Mouse (Mus musculus) CH12.LX (cell line): ENCODE measurements at regions not wholly inside any gene's neighbourhood (a gene's known extent, or its start where the extent isn't known, plus 50 kb on each side); places are given as distances from the start of the nearest gene placed in this dataset.

Experiments used
- CTCF ChIP-seq, 2 experiments: IDR thresholded peaks in 1 of 2; conservative IDR thresholded peaks in 1 of 2; 2 replicates each; pipeline ENCODE4 v1.5.1; 2011 to 2012; ENCODE audit warnings: low read depth in 2 of 2, low read length in 2 of 2, improper control_type of control experiment in 1 of 2, inconsistent platforms in 1 of 2, mild to moderate bottlenecking in 1 of 2, moderate library complexity in 1 of 2
- E2F4 ChIP-seq: IDR thresholded peaks from 2 replicates; pipeline ENCODE4 v1.6.1; 2011; ENCODE audit warnings: low read depth, low read length, improper control_type of control experiment; ENCODE audit not compliant: insufficient replicate concordance
- MAFK ChIP-seq: IDR thresholded peaks from 2 replicates; pipeline ENCODE4 v1.6.1; 2011; ENCODE audit warnings: low read length, improper control_type of control experiment; ENCODE audit not compliant: insufficient replicate concordance
- NELFE ChIP-seq: IDR thresholded peaks from 2 replicates; pipeline ENCODE4 v1.6.1; 2011; ENCODE audit warnings: low read depth, low read length, improper control_type of control experiment
- POLR2A ChIP-seq: IDR thresholded peaks from 2 replicates; pipeline ENCODE4 v1.6.1; 2011; ENCODE audit warnings: low read depth, mild to moderate bottlenecking, improper control_type of control experiment, low read length
- POLR2AphosphoS2 ChIP-seq: IDR thresholded peaks from 2 replicates; pipeline ENCODE4 v1.6.1; 2011; ENCODE audit warnings: low read depth, low read length, improper control_type of control experiment
- RCOR1 ChIP-seq: conservative IDR thresholded peaks from 2 replicates; pipeline ENCODE4 v1.6.1; 2012; ENCODE audit warnings: low read depth, mild to moderate bottlenecking, inconsistent platforms, low read length, improper control_type of control experiment
- TCF12 ChIP-seq: IDR thresholded peaks from 2 replicates; pipeline ENCODE4 v1.6.1; 2014; ENCODE audit warnings: low read depth, mild to moderate bottlenecking, inconsistent platforms, low read length, improper control_type of control experiment
- USF1 ChIP-seq: IDR thresholded peaks from 2 replicates; pipeline ENCODE4 v1.6.1; 2014; ENCODE audit warnings: low read depth, mild to moderate bottlenecking, inconsistent platforms, low read length, improper control_type of control experiment
- USF2 ChIP-seq: conservative IDR thresholded peaks from 2 replicates; pipeline ENCODE4 v1.6.1; 2011; ENCODE audit warnings: low read depth, low read length, improper control_type of control experiment
- ZNF384 ChIP-seq: IDR thresholded peaks from 2 replicates; pipeline ENCODE4 v1.6.1; 2012; ENCODE audit warnings: low read depth, low read length, improper control_type of control experiment, inconsistent platforms

DNA sequence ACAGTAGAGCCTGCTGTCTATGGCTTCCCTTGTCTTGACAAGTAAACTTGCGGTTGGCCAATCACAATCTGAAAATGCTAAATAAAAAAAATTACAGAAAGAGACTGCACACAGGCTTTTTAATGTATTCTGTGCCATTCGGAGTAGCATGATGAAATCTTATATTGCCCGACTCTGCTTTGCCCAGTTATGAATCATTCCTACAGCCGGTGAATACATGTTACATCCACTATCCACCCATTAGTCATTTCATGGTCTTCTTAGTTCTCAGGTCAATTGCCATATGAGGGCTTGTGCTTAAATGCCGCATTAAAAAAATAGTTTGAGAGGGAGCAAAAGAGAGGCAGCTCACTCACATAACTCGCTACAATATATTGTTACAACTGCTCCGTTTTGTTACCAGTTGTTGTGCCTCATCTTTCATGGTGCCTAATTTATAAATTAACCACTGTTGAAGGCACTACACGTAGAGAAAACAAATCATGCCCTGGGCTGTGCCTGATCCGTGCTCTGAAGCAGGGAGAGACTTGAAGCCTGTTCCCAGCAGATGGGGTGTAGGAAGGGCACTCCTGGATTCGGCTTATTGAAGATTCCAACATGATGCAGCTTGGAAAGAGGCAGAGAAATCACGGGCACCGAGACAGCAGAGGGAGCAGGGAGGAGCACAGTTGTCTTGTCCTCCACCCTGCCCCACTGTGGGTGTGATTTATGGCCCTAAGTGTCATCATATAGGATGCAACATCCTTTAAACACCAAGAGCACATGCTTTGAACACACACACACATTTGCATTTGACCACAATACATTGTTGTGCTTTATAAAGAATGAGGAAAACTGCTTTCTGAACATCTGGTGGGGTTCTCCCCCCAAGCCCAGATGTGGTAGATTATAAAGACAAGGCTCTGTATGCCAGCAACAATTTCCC lies 427.0 kb upstream of the Zmiz1 start:
- TF ChIP-seq ZNF384 (no peak), MAFK (no peak), CTCF (conservative IDR thresholded peaks at IDR 0.05 in 1 of 2, IDR thresholded peaks at IDR 0.05 in 1 of 2; ENCODE audit: low read depth in 2 of 2, low read length in 2 of 2) (no peak), USF1 (no peak), POLR2A (no peak), TCF12 (no peak), USF2 (no peak), POLR2AphosphoS2 (no peak), RCOR1 (no peak), E2F4 (no peak), NELFE (no peak)
